Mouse (Mus musculus) C2C12 (cell line): ENCODE results near the gene Dido1. TPM values are rescaled to one million over a fixed set of nuclear protein-coding genes. Genes with fewer than 3 reads are reported as not detected.

Experiments used
- H3K27me3 ChIP-seq: one replicate; pipeline ENCODE4 v1.6.1; 2011; ENCODE audit not compliant: control insufficient read depth, insufficient read depth, insufficient read length
- H3K36me3 ChIP-seq: one replicate; pipeline ENCODE4 v1.6.1; 2011; ENCODE audit not compliant: control insufficient read depth, insufficient read depth
- H3K4me3 ChIP-seq: one replicate; pipeline ENCODE4 v1.5.1; 2011; ENCODE audit warnings: mild to moderate bottlenecking, control low read depth; ENCODE audit not compliant: poor library complexity, insufficient read depth, severe bottlenecking
- H3K79me2 ChIP-seq: one replicate; pipeline ENCODE4 v1.6.1; 2011; ENCODE audit not compliant: control insufficient read depth, insufficient read depth
- H3K79me3 ChIP-seq: one replicate; pipeline ENCODE4 v1.6.1; 2011; ENCODE audit warnings: low read depth, control low read depth
- H3ac ChIP-seq: one replicate; pipeline ENCODE3; 2011; ENCODE audit warnings: low read depth; ENCODE audit not compliant: control insufficient read depth, insufficient read length
- CEBPB ChIP-seq: IDR thresholded peaks from one replicate; pipeline ENCODE4 v1.6.1; 2011; ENCODE audit warnings: low read depth, mild to moderate bottlenecking, control low read depth, moderate library complexity
- CTCF ChIP-seq: IDR thresholded peaks from one replicate; pipeline ENCODE4 v1.5.1; 2011; ENCODE audit not compliant: control insufficient read depth, insufficient read depth, insufficient read length
- FOSL1 ChIP-seq: IDR thresholded peaks from one replicate; pipeline ENCODE4 v1.8.0; 2011; ENCODE audit warnings: mild to moderate bottlenecking, low read length; ENCODE audit not compliant: poor library complexity, insufficient read depth, severe bottlenecking
- MAX ChIP-seq: IDR thresholded peaks from one replicate; pipeline ENCODE4 v1.6.1; 2011; ENCODE audit warnings: mild to moderate bottlenecking, control low read depth
- MYOD1 ChIP-seq: IDR thresholded peaks from one replicate; pipeline ENCODE4 v1.6.1; 2011; ENCODE audit warnings: low read depth; ENCODE audit not compliant: control insufficient read depth, insufficient read length
- MYOG ChIP-seq: IDR thresholded peaks from one replicate; pipeline ENCODE4 v1.6.1; 2011; ENCODE audit not compliant: control insufficient read depth, insufficient read length; ENCODE audit errors: extremely low read depth
- USF1 ChIP-seq: IDR thresholded peaks from one replicate; pipeline ENCODE4 v1.6.1; 2011; ENCODE audit warnings: low read depth, mild to moderate bottlenecking, control low read depth, moderate library complexity
- polyA plus RNA-seq: library from polyadenylated mRNA; unstranded; fragments of >200 nt; fragmentation: generic; extraction: Trizol; gene quantifications from one replicate; pipeline ENCODE4 v1.2.1, GENCODE M21; 2012; ENCODE audit warnings: missing spikeins

The Dido1 gene
- polyA plus RNA-seq, 1 experiment = 11.0 TPM

DNA sequence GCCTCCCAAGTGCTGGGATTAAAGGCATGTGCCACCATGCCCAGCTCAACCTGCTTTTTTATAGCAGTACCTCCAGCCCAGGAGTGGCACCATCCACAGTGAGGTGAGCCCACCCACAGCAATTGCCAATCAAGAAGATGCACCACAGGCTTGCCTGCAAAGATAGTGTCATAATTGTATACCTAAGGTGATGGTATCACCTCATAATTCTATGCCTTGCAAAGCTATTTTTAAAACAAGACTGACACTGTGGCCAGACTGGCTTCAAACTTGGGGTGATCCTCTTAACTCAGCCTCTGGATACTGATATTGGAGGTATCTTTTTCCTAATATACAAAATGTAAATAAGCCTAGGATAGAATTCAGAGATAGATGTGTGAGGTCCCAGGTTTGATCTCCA, 66.2 kb downstream of the Dido1 start:
- H3K79me3 ChIP-seq = no peaks in the 10 kb centered on the region
- H3K4me3 ChIP-seq = no peak overlapping the region
- H3K27me3 ChIP-seq = peaks cover 16% of the 10 kb centered on the region
- no peak for TF ChIP-seq MAX
- H3K36me3 ChIP-seq = no peaks in the 10 kb centered on the region
- H3ac ChIP-seq = no peak overlapping the region
- no peaks in the 10 kb centered on the region for H3K79me2 ChIP-seq

DNA sequence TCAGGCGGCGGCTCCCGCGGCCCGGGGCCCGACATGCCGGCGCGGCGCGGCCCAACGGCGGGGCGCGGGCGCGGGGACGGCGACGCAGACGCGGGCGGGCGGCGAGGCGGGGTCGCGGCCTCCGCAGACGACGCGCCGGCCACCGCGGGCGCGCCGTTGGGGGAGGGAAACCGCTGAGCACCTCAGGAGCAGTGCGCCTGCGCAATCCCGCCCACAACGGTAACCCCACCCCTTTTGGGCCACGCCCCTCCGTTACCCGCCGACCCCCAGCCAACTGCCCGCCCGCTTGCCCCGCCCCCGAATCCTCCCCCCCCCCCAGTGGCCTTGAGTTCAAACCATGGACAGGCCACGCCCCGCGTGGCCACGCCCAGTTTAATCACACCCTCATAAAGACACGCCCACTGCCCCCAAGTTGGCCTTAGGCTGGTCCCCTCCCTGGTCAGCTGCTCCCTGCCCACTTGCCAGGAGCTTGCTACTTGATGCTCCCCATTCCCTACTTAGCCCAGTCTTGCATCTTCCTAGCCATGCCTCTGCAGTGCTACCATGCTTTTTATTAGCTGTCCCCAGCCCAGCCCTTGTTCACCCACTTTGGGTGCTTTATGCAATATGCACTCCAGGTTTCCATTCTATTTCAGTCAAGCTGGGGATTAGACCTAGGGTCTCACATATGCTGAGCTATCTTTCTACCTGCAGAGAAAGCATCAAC, 67.1 kb downstream of the Dido1 start, which contains the start of gene Tcfl5:
Tcfl5 (minus strand) TSS at position 154 of the 706 bp plus-strand sequence.
- Histone ChIP-seq H3K4me3 (no peak within 1 kb of the TSS), H3ac (no peak within 1 kb of the TSS), H3K27me3 (peaks cover 22% of the 10 kb centered on the region), H3K79me3 (no peaks in the 10 kb centered on the region), H3K79me2 (no peaks in the 10 kb centered on the region), H3K36me3 (no peaks in the 10 kb centered on the region)
- no peak for TF ChIP-seq MAX
- TF ChIP-seq CTCF = no peak
- no peak for TF ChIP-seq MYOG
- no peak for TF ChIP-seq CEBPB
- TF ChIP-seq USF1 = no peak
- no peak for TF ChIP-seq MYOD1
- no peak for TF ChIP-seq FOSL1

DNA sequence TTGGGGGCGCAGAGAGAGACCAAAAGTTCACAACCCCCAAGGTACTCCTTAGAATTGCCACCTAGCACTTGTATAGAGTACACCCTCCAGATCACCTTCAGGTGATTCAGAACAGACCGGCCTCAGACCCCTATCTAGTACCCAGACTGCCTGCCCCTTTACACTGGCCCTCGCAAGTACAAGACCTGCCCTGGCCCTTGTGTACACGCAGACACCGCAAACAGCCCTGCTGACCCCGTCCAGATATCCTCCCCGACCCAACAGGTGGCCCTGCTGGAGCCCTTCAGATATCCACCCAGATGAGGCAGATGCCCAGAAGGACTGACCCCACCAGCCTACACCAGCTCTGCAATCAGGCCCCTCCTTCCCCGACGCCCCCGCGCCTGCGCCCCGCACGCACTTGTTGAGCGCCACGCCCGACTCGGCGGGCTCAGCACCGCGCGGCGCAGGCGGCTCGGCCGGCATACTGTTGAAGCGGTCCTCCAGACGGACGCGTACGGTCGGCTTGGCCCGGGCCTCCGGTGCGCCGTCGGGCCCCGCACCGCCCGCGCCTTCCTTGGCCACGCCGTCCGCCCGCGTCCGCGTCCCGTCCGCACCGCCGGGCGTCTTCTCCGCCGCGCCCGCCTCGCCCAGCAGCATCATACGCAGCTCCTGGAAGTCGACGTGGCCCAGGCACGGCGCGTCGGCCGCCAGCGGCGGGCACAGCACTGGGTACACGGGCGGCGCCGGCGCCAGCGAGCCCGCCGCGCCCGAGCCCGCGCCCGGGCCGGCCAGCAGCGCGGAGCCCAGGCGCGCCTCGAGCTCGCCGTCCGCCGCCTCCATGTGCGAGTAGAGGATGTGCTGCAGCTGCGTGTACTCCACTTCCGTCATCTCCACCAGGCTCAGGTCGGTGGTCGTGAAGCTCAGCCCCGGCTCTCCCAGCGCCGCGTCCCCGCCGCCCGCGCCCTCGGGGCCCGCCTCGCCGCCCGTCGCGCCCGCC, 67.9 kb downstream of the Dido1 start:
- TF ChIP-seq FOSL1 (no peak), CEBPB (no peak), MYOG (no peak)
- Histone ChIP-seq H3K27me3 (peaks cover 25% of the 10 kb centered on the region), H3K79me2 (no peaks in the 10 kb centered on the region), H3K36me3 (no peaks in the 10 kb centered on the region), H3K4me3 (no peak overlapping the region), H3K79me3 (no peaks in the 10 kb centered on the region), H3ac (no peak overlapping the region)

DNA sequence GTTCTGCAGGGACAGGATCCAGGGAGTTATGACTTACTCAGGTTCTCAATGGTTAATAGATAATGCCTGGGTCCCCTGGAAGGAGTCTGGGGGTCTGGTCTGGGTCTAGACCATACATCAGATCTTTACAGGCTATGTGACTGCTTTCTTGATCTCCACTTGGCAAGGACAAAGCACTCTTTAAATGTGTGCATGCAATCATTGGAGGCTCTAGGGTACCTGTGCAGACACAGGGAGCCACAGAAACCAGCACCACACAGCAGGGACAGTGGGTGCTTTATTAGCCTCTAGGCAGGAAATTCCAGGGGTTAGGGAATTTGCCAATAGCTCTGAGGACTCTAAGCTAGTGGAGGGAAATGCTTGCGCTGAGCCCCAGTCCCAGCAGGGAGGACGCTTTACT, 97.9 kb downstream of the Dido1 start:
- Histone ChIP-seq H3K36me3 (no peaks in the 10 kb centered on the region), H3K27me3 (peaks cover 58% of the 10 kb centered on the region)
- TF ChIP-seq MYOG = no peak
- TF ChIP-seq USF1 = no peak
- TF ChIP-seq FOSL1 = no peak
- TF ChIP-seq MYOD1 = no peak
- no peak for TF ChIP-seq MAX

DNA sequence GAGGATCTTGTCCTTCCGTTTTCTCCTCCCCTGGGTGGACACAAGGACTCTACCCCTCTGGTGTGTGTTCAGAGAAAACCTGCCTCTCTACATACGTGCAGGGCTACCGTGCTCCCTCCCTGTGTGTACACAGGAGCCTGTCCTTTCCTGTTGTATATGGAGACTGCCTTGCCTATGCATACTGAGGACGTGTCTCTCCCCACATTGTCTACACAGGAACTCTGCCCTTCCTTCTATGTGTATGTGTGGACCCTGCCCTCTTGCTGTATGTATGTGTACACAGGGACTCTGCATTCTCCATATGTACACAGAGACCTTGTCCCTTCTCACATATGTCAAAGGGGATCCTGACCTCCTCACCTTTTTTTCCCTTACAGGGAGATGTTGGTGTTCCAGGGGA, 99.5 kb downstream of the Dido1 start:
- Histone ChIP-seq H3K36me3 (no peaks in the 10 kb centered on the region), H3ac (no peak overlapping the region), H3K27me3 (peaks cover 49% of the 10 kb centered on the region), H3K79me3 (no peaks in the 10 kb centered on the region), H3K79me2 (no peaks in the 10 kb centered on the region), H3K4me3 (no peak overlapping the region)
- no peak for TF ChIP-seq CTCF
- TF ChIP-seq CEBPB = no peak
- no peak for TF ChIP-seq MAX
- TF ChIP-seq FOSL1 = no peak
- no peak for TF ChIP-seq MYOD1
- TF ChIP-seq MYOG = no peak
- no peak for TF ChIP-seq USF1

More for the DNA sequence above, 97.9 kb downstream of the Dido1 start:
- H3K79me3 ChIP-seq = no peaks in the 10 kb centered on the region
- H3K4me3 ChIP-seq = no peak overlapping the region
- H3ac ChIP-seq = no peak overlapping the region
- no peaks in the 10 kb centered on the region for H3K79me2 ChIP-seq

Other genes starting within 250 kb of the Dido1 start
- not detected for gene Ntsr1, start 210.0 kb downstream of the Dido1 start, polyA plus RNA-seq
- 19.2 TPM for gene Mrgbp, start 128.7 kb downstream of the Dido1 start, polyA plus RNA-seq
- gene Ogfr, start 120.8 kb downstream of the Dido1 start, polyA plus RNA-seq = 61.5 TPM
- 0.21 TPM for gene Col9a3, start 112.2 kb downstream of the Dido1 start, polyA plus RNA-seq
- not detected for gene Tcfl5, start 67.3 kb downstream of the Dido1 start, polyA plus RNA-seq
- gene Gid8, start 118 bp upstream of the Dido1 start, polyA plus RNA-seq = 35.5 TPM
- 0.04 TPM for gene Slc17a9, start 15.3 kb upstream of the Dido1 start, polyA plus RNA-seq
- 0.01 TPM for gene Bhlhe23, start 66.9 kb upstream of the Dido1 start, polyA plus RNA-seq
- gene Ythdf1, start 210.9 kb upstream of the Dido1 start, polyA plus RNA-seq = 33.4 TPM
- not detected for gene Birc7, start 219.0 kb upstream of the Dido1 start, polyA plus RNA-seq
- gene Nkain4, start 244.7 kb upstream of the Dido1 start, polyA plus RNA-seq = not detected